Mouse (Mus musculus) embryonic facial prominence, embryonic 11.5 days (tissue): ENCODE measurements around the gene Sugp2. TPM values are rescaled to one million over a fixed set of nuclear protein-coding genes. Genes with fewer than 3 reads are reported as not detected.

Source experiments
- ATAC-seq: fragments of 200-750 bp; cut with Nextera tagmentation; replicated peaks from 2 replicates; pipeline ENCODE4 v1.8.0; 2017; ENCODE audit warnings: low read depth; ENCODE audit not compliant: insufficient number of reproducible peaks, low FRiP score, low TSS enrichment
- DNase-seq: peaks from one replicate; pipeline ENCODE4 v3.0.0-alpha.2; 2015; ENCODE audit warnings: low spot score
- H3K27ac ChIP-seq: fragments of 300-500 bp; sonication (generic); replicated peaks from 2 replicates; pipeline ENCODE4 v1.5.1; 2014; ENCODE audit warnings: mild to moderate bottlenecking, low read depth, low read length, control low read depth
- H3K27me3 ChIP-seq: fragments of 300-500 bp; sonication (generic); 2 replicates; pipeline ENCODE4 v1.6.1; 2014; ENCODE audit warnings: mild to moderate bottlenecking, low read length, moderate library complexity, mixed read lengths; ENCODE audit not compliant: control insufficient read depth, insufficient read depth
- H3K36me3 ChIP-seq: fragments of 300-500 bp; sonication (generic); replicated peaks from 2 replicates; pipeline ENCODE4 v1.6.1; 2014; ENCODE audit warnings: low read depth, mild to moderate bottlenecking, low read length, moderate library complexity, mixed read lengths; ENCODE audit not compliant: control insufficient read depth, insufficient read depth
- H3K4me1 ChIP-seq: fragments of 300-500 bp; sonication (generic); 2 replicates; pipeline ENCODE4 v1.6.1; 2014; ENCODE audit warnings: low read length, mixed read lengths; ENCODE audit not compliant: control insufficient read depth, insufficient read depth
- H3K4me2 ChIP-seq: fragments of 300-500 bp; sonication (generic); 2 replicates; pipeline ENCODE4 v1.6.1; 2014; ENCODE audit warnings: low read depth, mild to moderate bottlenecking, control low read depth, low read length, moderate library complexity
- H3K4me3 ChIP-seq: fragments of 300-500 bp; sonication (generic); 2 replicates; pipeline ENCODE4 v1.5.1; 2014; ENCODE audit warnings: low read depth, low read length, control low read depth
- H3K9ac ChIP-seq: fragments of 300-500 bp; sonication (generic); replicated peaks from 2 replicates; pipeline ENCODE4 v1.6.1; 2014; ENCODE audit warnings: mild to moderate bottlenecking, control low read depth, low read length
- H3K9me3 ChIP-seq: fragments of 300-500 bp; sonication (generic); replicated peaks from 2 replicates; pipeline ENCODE4 v1.6.1; 2016; ENCODE audit warnings: mild to moderate bottlenecking, low read length, inconsistent platforms, mixed read lengths; ENCODE audit not compliant: control insufficient read depth
- WGBS: fragments of 180-500 bp; shearing (Covaris S2); extraction: QIAGEN DNeasy Blood & Tissue Kit; methylation state at CpG from one replicate; pipeline ENCODE4 v1.1.7; 2014; 5-methylcytosine and 5-hydroxymethylcytosine counted together
- polyA plus RNA-seq: library from polyadenylated mRNA; unstranded; fragments of >200 nt; fragmentation: Nextera tagmentation; extraction: Ambion mirVana; gene quantifications from 2 replicates; pipeline ENCODE4 v1.2.1, GENCODE M21; 2014

Sugp2 gene
- polyA plus RNA-seq = 31.4 and 34.0 TPM in 2 replicates

DNA sequence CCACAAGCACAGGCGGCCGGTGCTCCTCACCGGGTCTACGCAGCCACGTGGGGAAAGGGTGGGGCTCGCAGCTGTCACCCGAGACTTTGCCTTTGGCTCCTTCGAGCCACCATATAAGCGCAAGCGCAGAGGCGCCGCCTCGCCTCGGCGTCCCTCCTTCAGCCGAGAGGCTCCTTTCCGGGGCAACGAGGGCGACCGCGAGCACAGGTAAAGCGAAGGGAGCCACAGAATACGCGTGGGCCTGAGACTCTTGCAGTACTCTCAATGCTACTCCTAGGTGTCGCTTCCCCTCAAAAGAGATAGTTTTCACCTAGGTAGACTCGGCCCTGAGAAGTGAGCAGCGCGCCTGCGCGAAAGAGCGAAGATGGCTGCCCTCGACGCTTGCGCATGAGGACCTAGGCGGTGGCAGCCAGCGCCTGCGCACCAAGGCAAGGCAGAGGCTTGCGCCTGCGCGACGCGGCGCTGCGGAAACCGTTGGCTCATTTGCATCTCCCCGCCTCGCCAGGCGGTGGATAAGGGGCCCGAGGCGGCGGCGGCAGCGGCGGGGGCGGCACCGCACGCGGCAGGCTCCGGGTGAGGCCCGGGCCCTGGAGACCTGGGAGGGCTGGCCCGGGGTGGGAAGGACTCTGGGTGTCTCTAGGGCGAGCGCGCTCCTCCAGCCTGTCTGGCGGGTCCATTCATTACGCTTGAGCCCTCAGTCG lies at the start of gene Sugp2, which contains the start of gene Armc6:
Gene Sugp2, plus strand, starts transcription at position 147 of the 701 bp plus-strand sequence.
Gene Armc6, minus strand, starts transcription at position 387 of the 701 bp plus-strand sequence.
- peak within 1 kb of the TSS; percentile 77 for H3K4me3 ChIP-seq
- peak within 1 kb of the TSS; percentile 53 for H3K27ac ChIP-seq
- no peaks in the 10 kb centered on the region for H3K9me3 ChIP-seq
- DNase-seq (peak; percentile 97), ATAC-seq (peak; percentile 95)
- peaks cover 3% of the 10 kb centered on the region; the same call in 1 of the 2 replicates for H3K4me1 ChIP-seq
- H3K36me3 ChIP-seq = peaks cover 7% of the 10 kb centered on the region; the same call in 1 of the 2 replicates
- under 1% methylated on average over 67 of the region's 67 CpGs for WGBS
- no peaks in the 10 kb centered on the region for H3K27me3 ChIP-seq
- H3K9ac ChIP-seq = peak within 1 kb of the TSS; percentile 72
- H3K4me2 ChIP-seq = peak within 1 kb of the TSS; percentile 88

- Histone ChIP-seq H3K36me3 (no peaks in the 10 kb centered on the region), H3K4me1 (no peaks in the 10 kb centered on the region), H3K9me3 (no peaks in the 10 kb centered on the region), H3K4me2 (no peak overlapping the region), H3K27me3 (no peaks in the 10 kb centered on the region), H3K9ac (no peak overlapping the region), H3K27ac (no peak overlapping the region), H3K4me3 (no peak overlapping the region)
- WGBS = 70% methylated on average over 7 of the region's 7 CpGs
- DNase-seq = no peak
- no peak for ATAC-seq
Observed at GRCm38 (mm10) chr8:70188707-70189106, 45.3 kb upstream of the Sugp2 start.

- Histone ChIP-seq H3K36me3 (no peaks in the 10 kb centered on the region), H3K27me3 (no peaks in the 10 kb centered on the region), H3K27ac (no peak overlapping the region), H3K4me2 (no peak overlapping the region), H3K9ac (no peak overlapping the region), H3K9me3 (no peaks in the 10 kb centered on the region), H3K4me3 (no peak overlapping the region), H3K4me1 (no peaks in the 10 kb centered on the region)
- WGBS = 69% methylated on average over 5 of the region's 5 CpGs
- ATAC-seq = no peak
- no peak for DNase-seq
Observed at GRCm38 (mm10) chr8:70193238-70193637, 40.8 kb upstream of the Sugp2 start.

GRCm38 (mm10) chr8:70194191-70194590 lies 39.8 kb upstream of the Sugp2 start:
- 74% methylated on average over 3 of the region's 3 CpGs for WGBS
- H3K36me3 ChIP-seq = no peaks in the 10 kb centered on the region
- H3K4me1 ChIP-seq = no peaks in the 10 kb centered on the region
- no peaks in the 10 kb centered on the region for H3K27me3 ChIP-seq
- DNase-seq = no peak
- ATAC-seq = no peak
- no peak overlapping the region for H3K4me3 ChIP-seq
- H3K9me3 ChIP-seq = no peaks in the 10 kb centered on the region
- no peak overlapping the region for H3K4me2 ChIP-seq
- H3K27ac ChIP-seq = no peak overlapping the region
- H3K9ac ChIP-seq = no peak overlapping the region

DNA sequence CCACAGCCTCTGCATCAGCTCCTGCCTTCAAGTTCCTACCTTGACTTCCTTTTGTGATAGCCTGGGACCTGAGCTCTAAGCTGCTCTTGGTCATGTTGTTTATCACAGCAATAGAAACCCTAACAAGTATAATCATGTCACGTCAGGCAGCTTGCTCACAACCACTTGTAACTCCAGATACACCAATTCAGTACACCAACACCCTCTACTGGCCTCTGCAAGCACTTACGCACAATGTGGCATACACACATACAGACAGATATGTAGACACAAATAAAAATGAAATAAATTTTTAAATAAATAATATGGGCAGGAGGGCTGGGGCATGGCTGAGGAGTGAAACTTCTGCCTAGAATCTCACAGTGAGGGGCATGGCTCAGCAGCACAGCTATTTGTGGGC lies 38.3 kb upstream of the Sugp2 start:
- H3K27ac ChIP-seq = no peak overlapping the region
- H3K27me3 ChIP-seq = no peaks in the 10 kb centered on the region
- no peak overlapping the region for H3K4me2 ChIP-seq
- H3K36me3 ChIP-seq = no peaks in the 10 kb centered on the region
- no peak for DNase-seq
- no peak overlapping the region for H3K4me3 ChIP-seq
- no peaks in the 10 kb centered on the region for H3K4me1 ChIP-seq
- H3K9me3 ChIP-seq = no peaks in the 10 kb centered on the region
- 80% methylated on average over 2 of the region's 2 CpGs for WGBS
- ATAC-seq = no peak
- no peak overlapping the region for H3K9ac ChIP-seq

GRCm38 (mm10) chr8:70197603-70198002 lies 36.4 kb upstream of the Sugp2 start:
- Histone ChIP-seq H3K27ac (no peak overlapping the region), H3K9me3 (no peaks in the 10 kb centered on the region), H3K4me3 (no peak overlapping the region), H3K4me2 (no peak overlapping the region), H3K27me3 (no peaks in the 10 kb centered on the region), H3K4me1 (no peaks in the 10 kb centered on the region), H3K9ac (no peak overlapping the region), H3K36me3 (no peaks in the 10 kb centered on the region)
- DNase-seq (no peak), ATAC-seq (no peak)
- WGBS = 46% methylated on average over 7 of the region's 7 CpGs

- 76% methylated on average over 5 of the region's 5 CpGs for WGBS
- H3K36me3 ChIP-seq = no peaks in the 10 kb centered on the region
- no peak overlapping the region for H3K9ac ChIP-seq
- no peak overlapping the region for H3K4me3 ChIP-seq
- no peak for DNase-seq
- H3K9me3 ChIP-seq = no peaks in the 10 kb centered on the region
- ATAC-seq = no peak
- no peak overlapping the region for H3K4me2 ChIP-seq
- H3K27ac ChIP-seq = no peak overlapping the region
- no peaks in the 10 kb centered on the region for H3K4me1 ChIP-seq
- no peaks in the 10 kb centered on the region for H3K27me3 ChIP-seq
Observed at GRCm38 (mm10) chr8:70200098-70200681, 33.8 kb upstream of the Sugp2 start.

DNA sequence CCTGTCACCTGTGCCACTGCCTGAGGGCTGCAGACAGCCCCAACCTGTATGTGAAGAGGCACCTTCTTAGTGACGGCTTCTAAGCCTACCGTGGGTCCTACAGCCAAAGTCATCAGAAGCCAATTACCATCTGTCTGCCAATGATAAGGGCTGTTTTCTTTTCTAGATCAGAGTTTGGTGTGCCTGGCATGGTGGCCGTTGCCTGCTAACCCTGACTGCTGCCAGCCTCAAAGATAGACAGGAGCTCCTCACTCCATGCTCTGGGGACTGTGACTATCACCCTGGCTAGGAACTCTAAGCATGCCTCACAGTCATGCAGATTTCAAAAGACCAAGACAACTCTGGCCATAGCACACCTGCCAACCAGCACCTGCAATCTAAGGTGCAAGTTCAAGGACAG lies 32.6 kb upstream of the Sugp2 start:
- no peak overlapping the region for H3K9ac ChIP-seq
- H3K36me3 ChIP-seq = no peaks in the 10 kb centered on the region
- WGBS = 84% methylated on average over 3 of the region's 3 CpGs
- no peaks in the 10 kb centered on the region for H3K4me1 ChIP-seq
- DNase-seq (no peak), ATAC-seq (no peak)
- H3K4me2 ChIP-seq = no peak overlapping the region
- H3K4me3 ChIP-seq = no peak overlapping the region
- no peaks in the 10 kb centered on the region for H3K9me3 ChIP-seq
- no peak overlapping the region for H3K27ac ChIP-seq
- no peaks in the 10 kb centered on the region for H3K27me3 ChIP-seq
